Mouse (Mus musculus) liver, postnatal 0 days (tissue): ENCODE results near the gene Rtn4rl2. TPM values are rescaled to one million over a fixed set of nuclear protein-coding genes. Genes with fewer than 3 reads are reported as not detected.

Experiments
- ATAC-seq: fragments of 200-750 bp; cut with Nextera tagmentation; 2 replicates; pipeline ENCODE4 v1.8.0; 2017; ENCODE audit warnings: mild to moderate bottlenecking, moderate library complexity
- DNase-seq: peaks from one replicate; pipeline ENCODE4 v3.0.0-alpha.2; 2016
- H3K27ac ChIP-seq: fragments of 300-500 bp; sonication (generic); 2 replicates; pipeline ENCODE4 v1.5.1; 2014; ENCODE audit warnings: antibody characterized with exemption, moderate library complexity, mild to moderate bottlenecking, low read depth
- H3K27me3 ChIP-seq: fragments of 300-500 bp; sonication (generic); 2 replicates; pipeline ENCODE4 v1.6.1; 2014; ENCODE audit warnings: low read length, control low read depth, mixed read lengths; ENCODE audit not compliant: insufficient read depth
- H3K36me3 ChIP-seq: fragments of 300-500 bp; sonication (generic); replicated peaks from 2 replicates; pipeline ENCODE4 v1.6.1; 2014; ENCODE audit warnings: mild to moderate bottlenecking, control low read depth, low read length, moderate library complexity, mixed read lengths; ENCODE audit not compliant: insufficient read depth
- H3K4me1 ChIP-seq: fragments of 300-500 bp; sonication (generic); 2 replicates; pipeline ENCODE4 v1.6.1; 2014; ENCODE audit warnings: antibody characterized with exemption, mild to moderate bottlenecking, control low read depth; ENCODE audit not compliant: insufficient read depth
- H3K4me2 ChIP-seq: fragments of 300-500 bp; sonication (generic); 2 replicates; pipeline ENCODE4 v1.6.1; 2014; ENCODE audit warnings: low read depth, mild to moderate bottlenecking, low read length, moderate library complexity, mixed read lengths
- H3K4me3 ChIP-seq: fragments of 300-500 bp; sonication (generic); 2 replicates; pipeline ENCODE4 v1.5.1; 2014; ENCODE audit warnings: low read depth, low read length
- H3K9ac ChIP-seq: fragments of 300-500 bp; sonication (generic); replicated peaks from 2 replicates; pipeline ENCODE4 v1.6.1; 2014; ENCODE audit warnings: mild to moderate bottlenecking, moderate library complexity
- H3K9me3 ChIP-seq: fragments of 300-500 bp; sonication (generic); 2 replicates; pipeline ENCODE4 v1.6.1; 2016; ENCODE audit warnings: mild to moderate bottlenecking, control low read depth, low read length, mixed read lengths
- CTCF ChIP-seq: sonication (generic); IDR thresholded peaks from 2 replicates; pipeline ENCODE4 v1.5.1; 2016; ENCODE audit warnings: antibody characterized with exemption, low read depth
- EP300 ChIP-seq: IDR thresholded peaks from 2 replicates; pipeline ENCODE4 v1.6.1; 2016; ENCODE audit warnings: antibody characterized with exemption, low read depth, mild to moderate bottlenecking
- WGBS: fragments of 180-500 bp; shearing (Covaris S2); extraction: QIAGEN DNeasy Blood & Tissue Kit; methylation state at CpG from one replicate; pipeline ENCODE4 v1.1.7; 2014; ENCODE audit not compliant: insufficient replicate concordance; 5-methylcytosine and 5-hydroxymethylcytosine counted together
- polyA plus RNA-seq: library from polyadenylated mRNA; unstranded; fragments of >200 nt; fragmentation: Nextera tagmentation; extraction: Ambion mirVana; gene quantifications from 2 replicates; pipeline ENCODE4 v1.2.1, GENCODE M21; 2015

Gene Rtn4rl2
- polyA plus RNA-seq, 1 experiment from 2014 or later: 0.31 TPM

- no peaks in the 10 kb centered on the region for H3K27me3 ChIP-seq
- peak overlapping the region; percentile 93 for H3K27ac ChIP-seq
- DNase-seq: peak; percentile 80
- peak overlapping the region; percentile 89 for H3K4me3 ChIP-seq
- peak; percentile 30 for ATAC-seq
- H3K4me1 ChIP-seq: peaks cover 35% of the 10 kb centered on the region
- H3K9me3 ChIP-seq: no peaks in the 10 kb centered on the region
- peaks cover 9% of the 10 kb centered on the region; the same call in 1 of the 2 replicates for H3K36me3 ChIP-seq
- 2% methylated on average over 46 of the region's 47 CpGs for WGBS
- peak; percentile 17; the same call in 1 of the 2 replicates for TF ChIP-seq CTCF
- TF ChIP-seq EP300: peak; percentile 39; the same call in 1 of the 2 replicates
- peak overlapping the region; percentile 89 for H3K4me2 ChIP-seq
- H3K9ac ChIP-seq: peak overlapping the region; percentile 97
These were observed 47.2 kb downstream of the Rtn4rl2 start for GRCm38 (mm10) chr2:84838993-84839980.

GRCm38 (mm10) chr2:84838593-84838949, 47.9 kb downstream of the Rtn4rl2 start, which contains the start of gene Slc43a1:
Gene Slc43a1 (plus strand): TSS chr2:84838850.
- peak within 1 kb of the TSS; percentile 93 for H3K27ac ChIP-seq
- peak within 1 kb of the TSS; percentile 89 for H3K4me3 ChIP-seq
- H3K4me1 ChIP-seq: peaks cover 29% of the 10 kb centered on the region
- ATAC-seq (no peak), DNase-seq (no peak)
- H3K36me3 ChIP-seq: peaks cover 2% of the 10 kb centered on the region; the same call in 1 of the 2 replicates
- H3K9ac ChIP-seq: peak within 1 kb of the TSS; percentile 97
- peak within 1 kb of the TSS; percentile 89 for H3K4me2 ChIP-seq
- TF ChIP-seq EP300: no peak
- no peak for TF ChIP-seq CTCF
- H3K9me3 ChIP-seq: no peaks in the 10 kb centered on the region
- WGBS: 13% methylated on average over 10 of the region's 10 CpGs
- H3K27me3 ChIP-seq: no peaks in the 10 kb centered on the region

DNA sequence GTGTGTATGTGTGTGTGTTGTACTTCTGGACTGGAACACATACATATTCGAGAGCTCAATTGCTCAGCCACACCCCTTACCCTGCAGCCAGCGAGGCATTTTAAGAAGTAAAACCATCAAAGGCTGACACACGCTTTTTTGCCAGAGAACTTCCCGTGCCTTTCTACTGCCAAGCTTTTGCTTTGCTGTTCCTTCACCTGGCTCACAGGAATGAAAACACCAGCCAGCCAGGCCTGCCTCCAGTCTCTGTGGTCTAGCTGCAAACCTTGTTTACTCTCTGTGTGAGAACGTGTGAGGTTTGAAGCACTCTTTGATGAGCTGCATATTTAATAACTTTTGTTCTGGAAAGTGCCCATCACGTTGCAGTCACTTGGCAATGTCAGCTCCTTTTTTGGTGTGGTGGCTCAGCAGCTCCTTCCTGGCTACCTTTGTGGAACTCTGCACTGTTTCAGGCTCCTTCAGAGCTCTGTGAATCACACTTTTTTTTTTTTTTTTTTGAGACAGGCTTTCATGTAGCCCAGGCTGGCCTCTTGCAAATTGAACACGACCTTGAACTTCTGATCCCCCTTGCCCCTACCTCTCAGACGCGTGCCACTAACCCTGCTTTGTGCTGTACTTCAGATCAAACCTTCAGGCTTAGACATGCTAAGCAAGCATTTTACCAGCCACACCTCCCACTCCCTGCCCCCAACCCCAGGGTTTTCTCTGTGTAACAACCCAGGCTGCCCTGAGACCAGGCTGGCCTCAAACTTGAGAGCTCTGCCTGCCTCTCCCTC, 48.5 kb downstream of the Rtn4rl2 start:
- H3K9me3 ChIP-seq: no peaks in the 10 kb centered on the region
- H3K4me2 ChIP-seq: peak overlapping the region; percentile 89
- H3K27me3 ChIP-seq: no peaks in the 10 kb centered on the region
- no peak for TF ChIP-seq EP300
- TF ChIP-seq CTCF: no peak
- WGBS: 28% methylated on average over 9 of the region's 9 CpGs
- H3K36me3 ChIP-seq: 0 out of 2 replicates have a peak, but pooled peaks cover 2% of the 10 kb centered on the region
- 0 out of 2 replicates have a peak overlapping the region, but pooled peaks have one; percentile 97 for H3K9ac ChIP-seq
- DNase-seq: no peak
- no peak overlapping the region for H3K27ac ChIP-seq
- H3K4me3 ChIP-seq: 0 out of 2 replicates have a peak overlapping the region, but pooled peaks have one; percentile 89
- no peak for ATAC-seq
- H3K4me1 ChIP-seq: peaks cover 29% of the 10 kb centered on the region

GRCm38 (mm10) chr2:84837107-84837506, 49.4 kb downstream of the Rtn4rl2 start:
- Histone ChIP-seq H3K9ac (no peak overlapping the region), H3K4me2 (no peak overlapping the region), H3K9me3 (no peaks in the 10 kb centered on the region), H3K4me3 (no peak overlapping the region), H3K4me1 (peaks cover 30% of the 10 kb centered on the region), H3K27me3 (no peaks in the 10 kb centered on the region), H3K36me3 (0 out of 2 replicates have a peak, but pooled peaks cover under 1% of the 10 kb centered on the region), H3K27ac (0 out of 2 replicates have a peak overlapping the region, but pooled peaks have one; percentile 1)
- TF ChIP-seq CTCF (no peak), EP300 (no peak)
- DNase-seq (no peak), ATAC-seq (no peak)
- WGBS: 64% methylated on average over 8 of the region's 8 CpGs

GRCm38 (mm10) chr2:84831666-84832391, 54.7 kb downstream of the Rtn4rl2 start:
- H3K9ac ChIP-seq: 0 out of 2 replicates have a peak overlapping the region, but pooled peaks have one; percentile 2
- 31% methylated on average over 10 of the region's 10 CpGs for WGBS
- ATAC-seq: peak; percentile 70
- peak; percentile 86 for DNase-seq
- H3K4me1 ChIP-seq: peaks cover 15% of the 10 kb centered on the region
- H3K4me3 ChIP-seq: no peak overlapping the region
- H3K4me2 ChIP-seq: no peak overlapping the region
- H3K27ac ChIP-seq: peak overlapping the region; percentile 68
- peaks cover 14% of the 10 kb centered on the region for H3K36me3 ChIP-seq
- no peaks in the 10 kb centered on the region for H3K27me3 ChIP-seq
- TF ChIP-seq EP300 (0 out of 2 replicates have a peak, but pooled peaks have one; percentile 14), CTCF (peak; percentile 97)
- no peaks in the 10 kb centered on the region for H3K9me3 ChIP-seq
